Mouse (Mus musculus): ENCODE data around the gene Tbce.

- TF ChIP-seq POLR2AphosphoS5 (IDR thresholded peaks at IDR 0.05; ENCODE audit: borderline replicate concordance, low read depth, low read length) (no peak), POLR2A (IDR thresholded peaks at IDR 0.05; ENCODE audit: control insufficient read depth in 1 of 2, insufficient read depth in 1 of 2, low read depth in 1 of 2, low read length in 2 of 2, poor library complexity in 1 of 2) (no peak), ETS1 (IDR thresholded peaks at IDR 0.05; ENCODE audit: low read depth, low read length) (no peak), MAX (IDR thresholded peaks at IDR 0.05; ENCODE audit: low read length) (no peak), MAFK (IDR thresholded peaks at IDR 0.05; ENCODE audit: borderline replicate concordance, low read depth, low read length) (no peak), CTCF (IDR thresholded peaks at IDR 0.05 in 2 of 3, conservative IDR thresholded peaks at IDR 0.05 in 1 of 3; ENCODE audit: control insufficient read depth in 1 of 3, insufficient read depth in 1 of 3, low read depth in 2 of 3, low read length in 3 of 3, poor library complexity in 1 of 3, severe bottlenecking in 1 of 3) (no peak), EP300 (IDR thresholded peaks at IDR 0.05; ENCODE audit: low read depth in 1 of 2, low read length in 2 of 2) (no peak), GATA1 (IDR thresholded peaks at IDR 0.05; ENCODE audit: low read depth, low read length) (no peak)
Observed at GRCm38 (mm10) chr13:13956686-13957085, 82.8 kb downstream of the Tbce start.

Data from MEL (cell line).